Mouse (Mus musculus) thymus, adult 2 months (tissue): Measurements from ENCODE around the gene H2-Ab1.

Experiments
- CTCF ChIP-seq: fragments of 200-500 bp; IDR thresholded peaks from 2 replicates; pipeline ENCODE4 v1.5.1; 2012; ENCODE audit warnings: mild to moderate bottlenecking, control low read depth, low read length, moderate library complexity, borderline replicate concordance; ENCODE audit not compliant: control insufficient read depth, poor library complexity, insufficient read depth; ENCODE audit errors: extremely low read depth
- POLR2A ChIP-seq: fragments of 200-500 bp; IDR thresholded peaks from 2 replicates; pipeline ENCODE4 v1.6.1; 2012; ENCODE audit warnings: mild to moderate bottlenecking, low read length, control low read depth, moderate library complexity; ENCODE audit not compliant: control insufficient read depth, poor library complexity, insufficient read depth; ENCODE audit errors: extremely low read depth

DNA sequence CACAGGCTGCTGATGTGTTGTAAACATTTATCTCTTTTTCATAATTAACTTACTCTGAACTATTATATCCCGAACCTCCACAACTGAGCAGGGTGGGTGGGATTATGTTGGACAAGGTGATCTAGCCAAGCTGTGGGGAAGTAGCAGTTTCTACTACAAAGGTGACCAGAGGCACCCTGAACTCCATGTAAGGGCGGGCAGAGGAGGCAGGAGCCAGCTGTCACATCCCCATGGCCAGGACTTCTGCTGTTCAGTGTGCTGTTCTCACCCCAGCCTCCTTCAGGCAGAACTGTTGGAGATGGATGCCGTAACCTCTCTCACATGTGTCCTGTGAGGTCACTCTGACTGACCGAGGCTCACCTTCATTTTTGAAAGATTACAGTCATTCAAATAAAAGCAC is 12.3 kb downstream of the H2-Ab1 start:
- no peak for TF ChIP-seq CTCF
- TF ChIP-seq POLR2A: no peak
